Mouse (Mus musculus): ENCODE measurements around the gene Slco2a1.

DNA sequence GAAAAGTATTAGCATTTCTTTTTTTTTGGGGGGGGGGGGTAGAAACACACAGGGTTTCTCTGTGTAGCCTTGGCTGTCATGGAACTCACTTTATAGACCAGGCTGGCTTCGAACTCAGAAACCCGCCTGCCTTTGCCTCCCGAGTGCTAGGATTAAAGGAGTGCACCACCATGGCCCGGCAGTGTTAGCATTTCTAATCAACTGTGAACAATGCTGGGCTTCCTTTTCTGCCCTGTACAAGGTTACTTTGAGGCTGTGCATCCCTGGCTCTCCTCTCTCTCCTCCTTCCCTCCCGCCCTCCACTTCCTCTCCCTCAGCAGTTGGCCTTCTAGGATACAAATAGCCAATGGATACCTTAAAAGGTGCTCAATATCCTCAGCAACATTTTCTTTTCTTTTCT, 39.8 kb upstream of the Slco2a1 start:
- TF ChIP-seq POLR2A (IDR thresholded peaks at IDR 0.05; ENCODE audit: control insufficient read depth, low read depth, low read length) (no peak), CTCF (IDR thresholded peaks at IDR 0.05; ENCODE audit: control insufficient read depth, insufficient read depth, insufficient replicate concordance, low read depth, low read length) (no peak)
